Comparison of ENCODE assay signal across 16 mouse cellular contexts in the genomic region with DNA sequence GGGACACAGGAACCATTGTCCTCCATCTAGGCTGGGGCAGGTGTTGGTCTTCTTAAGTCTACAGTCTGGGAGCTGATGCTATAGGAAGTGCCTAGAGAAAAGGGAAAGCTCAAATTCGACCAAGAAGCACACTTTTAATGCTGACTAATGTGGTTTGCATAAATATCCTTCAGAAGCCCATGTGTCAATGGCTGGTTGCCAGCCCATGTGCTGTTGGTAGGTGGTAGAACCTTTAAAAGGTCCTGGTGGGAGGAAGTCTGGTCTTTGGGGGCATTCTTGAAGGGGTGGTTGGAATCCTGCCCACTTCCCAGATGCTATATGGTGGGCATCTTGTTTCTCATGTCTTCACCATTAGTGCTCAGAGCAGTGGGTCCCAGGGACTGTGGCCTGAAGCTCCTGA.
"Had no signal": no experiment of that assay in that cellular context is flagged by ENCODE, and none has a peak within 500 bp of the region (broad histone marks: within the 10 kb centered on the region; RNA-seq: fewer than 3 reads in every experiment).

No protein-coding gene starts in this region.

- DNase-seq: liver, postnatal 0 days; lung, adult 2 months; lung, postnatal 14 days; lung, postnatal 36 days; right cerebral cortex, postnatal 14 days; thymus, adult 18-20 months; thymus, postnatal 14 days; thymus, postnatal 36 days had no signal

- H3K4me2 ChIP-seq: lung, embryonic 15.5 days; midbrain, embryonic 11.5 days; midbrain, embryonic 13.5 days; midbrain, embryonic 15.5 days; neural tube, embryonic 12.5 days had no signal

- H3K27me3 ChIP-seq: lung, embryonic 15.5 days; megakaryocyte, embryonic 14.5 days; midbrain, embryonic 13.5 days; midbrain, embryonic 15.5 days; neural tube, embryonic 12.5 days had no signal

- H3K36me3 ChIP-seq: midbrain, embryonic 15.5 days had no signal

- H3K27ac ChIP-seq: lung, embryonic 15.5 days; macrophage; midbrain, embryonic 13.5 days; midbrain, embryonic 15.5 days; neural tube, embryonic 12.5 days had no signal

- H3K9me3 ChIP-seq: lung, embryonic 15.5 days; megakaryocyte, embryonic 14.5 days; midbrain, embryonic 13.5 days; midbrain, embryonic 15.5 days; neural tube, embryonic 12.5 days had no signal

- ATAC-seq: liver, postnatal 0 days; lung, postnatal 0 days; midbrain, embryonic 13.5 days; midbrain, embryonic 15.5 days had no signal

- H3K4me3 ChIP-seq: lung, embryonic 15.5 days; megakaryocyte, embryonic 14.5 days; midbrain, embryonic 13.5 days; midbrain, embryonic 15.5 days; neural tube, embryonic 12.5 days had no signal

- H3K9ac ChIP-seq: liver, postnatal 0 days; lung, embryonic 15.5 days; midbrain, embryonic 13.5 days; midbrain, embryonic 15.5 days; neural tube, embryonic 12.5 days had no signal
